Mouse (Mus musculus): Measurements from ENCODE around the gene Ubqln1.

- TF ChIP-seq CHD2 (IDR thresholded peaks at IDR 0.05; ENCODE audit: low read depth, low read length) (no peak), HCFC1 (IDR thresholded peaks at IDR 0.05; ENCODE audit: borderline replicate concordance, insufficient read depth, low read length) (no peak), MAFK (IDR thresholded peaks at IDR 0.05; ENCODE audit: insufficient read depth, low read depth, low read length) (no peak), ZNF384 (IDR thresholded peaks at IDR 0.05; ENCODE audit: low read depth, low read length) (no peak)
Observed at GRCm38 (mm10) chr13:58210441-58210840, 5.0 kb downstream of the Ubqln1 start.

Measured in ES-E14 (cell line).